Mouse (Mus musculus) CH12F3 (cell line): Measurements from ENCODE around the gene Cyp2c37.
"Not testable (repeated sequence)": the region's sequence is repeated elsewhere in the genome, so short reads cannot be mapped to it uniquely, and the experiment has no call there.

ENCODE experiments used
- in situ Hi-C: fragments of 300-500 bp; cut with MboI; formaldehyde crosslinking; loops from 2 replicates; pipeline ENCODE4 v1.14.3; 2020; ENCODE audit warnings: low sequenced_read_pairs

The Cyp2c37 gene

GRCm38 (mm10) chr19:39992140-39992539 lies at the start of gene Cyp2c37:
Gene Cyp2c37 (plus strand): TSS chr19:39992424.
- in situ Hi-C loops: not testable (repeated sequence)

GRCm38 (mm10) chr19:39960861-39961260 lies 31.4 kb upstream of the Cyp2c37 start:
- in situ Hi-C loops: not testable (repeated sequence)

GRCm38 (mm10) chr19:39971096-39971495 lies 21.1 kb upstream of the Cyp2c37 start:
- in situ Hi-C loops: not testable (repeated sequence)

- in situ Hi-C loops: no loop called here
Measured at GRCm38 (mm10) chr19:39989471-39989870, 2.8 kb upstream of the Cyp2c37 start.
